Mouse (Mus musculus): ENCODE results near the gene Efna2.

Efna2 gene

DNA sequence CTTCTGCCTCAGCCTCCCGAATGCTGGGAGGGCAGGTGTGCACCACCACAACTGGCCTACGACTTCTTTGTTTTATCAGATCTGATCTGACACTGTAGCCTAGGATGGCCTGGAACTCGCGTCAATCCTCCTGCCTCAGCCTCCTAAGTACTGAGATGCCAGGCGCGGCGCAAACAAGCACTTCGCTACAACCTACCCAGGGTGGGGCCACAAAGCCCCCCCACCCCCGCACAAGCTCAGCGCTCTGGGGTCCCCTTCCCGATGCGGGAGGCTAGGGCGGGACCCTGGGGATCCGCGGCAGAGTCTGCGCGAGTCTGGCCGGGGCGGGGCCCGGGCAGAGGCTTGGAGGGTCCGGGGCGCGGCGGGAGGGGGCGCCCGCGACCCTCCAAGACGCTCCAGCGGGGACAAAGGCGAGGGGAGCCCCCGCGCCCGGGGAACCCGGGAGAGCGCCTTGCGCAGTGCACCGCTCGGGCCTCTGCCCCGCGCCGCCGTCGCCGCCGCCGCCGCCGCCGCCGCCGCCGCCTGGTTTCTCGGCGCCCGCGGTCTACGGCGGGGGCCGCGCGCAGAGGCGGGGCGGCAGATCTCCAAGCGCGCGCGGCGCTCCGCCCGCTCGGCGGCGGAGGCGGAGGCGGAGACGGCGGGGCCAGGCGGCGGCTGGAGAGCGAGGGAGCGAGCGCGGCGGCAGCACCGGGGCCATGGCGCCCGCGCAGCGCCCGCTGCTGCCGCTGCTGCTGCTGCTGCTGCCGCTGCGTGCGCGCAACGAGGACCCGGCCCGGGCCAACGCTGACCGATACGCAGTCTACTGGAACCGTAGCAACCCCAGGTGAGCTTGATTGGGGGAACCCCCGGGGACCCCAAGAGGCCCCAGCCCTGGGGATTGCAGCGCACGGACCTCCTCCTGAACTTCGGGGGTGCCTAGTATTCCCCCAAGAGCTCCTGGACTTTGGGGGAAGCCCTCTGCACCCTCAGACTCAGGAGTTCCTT lies at the start of gene Efna2:
TSS of gene Efna2 (plus strand) at position 415 of the 984 bp plus-strand sequence.
- CTCF ChIA-PET = interaction anchor here (0.7 kb wide), 1 partner anchor 44 kb away, joined by 4 read pairs; no protein-coding TSS in a partner anchor

DNA sequence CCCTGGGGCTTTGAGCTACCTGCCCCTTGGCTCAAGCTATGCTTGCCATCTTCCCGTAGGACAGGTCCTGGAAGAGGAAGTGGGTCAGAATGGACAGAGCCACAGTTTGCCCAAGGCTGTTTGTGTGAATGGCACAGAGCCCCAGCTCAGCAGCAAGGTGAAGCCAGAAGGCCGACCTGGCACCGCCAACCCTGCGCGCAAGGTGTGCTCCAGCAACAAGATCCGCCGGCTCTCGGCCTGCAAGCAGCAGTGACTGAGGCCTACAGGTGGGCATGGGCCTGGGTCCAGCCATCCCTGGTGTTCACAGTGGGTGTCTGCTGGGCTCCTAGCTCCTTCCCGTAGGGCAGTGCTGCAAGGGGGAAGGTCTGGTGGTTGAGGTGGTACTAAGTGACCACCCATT lies 49.4 kb upstream of the Efna2 start:
- CTCF ChIA-PET = no interaction called here

DNA sequence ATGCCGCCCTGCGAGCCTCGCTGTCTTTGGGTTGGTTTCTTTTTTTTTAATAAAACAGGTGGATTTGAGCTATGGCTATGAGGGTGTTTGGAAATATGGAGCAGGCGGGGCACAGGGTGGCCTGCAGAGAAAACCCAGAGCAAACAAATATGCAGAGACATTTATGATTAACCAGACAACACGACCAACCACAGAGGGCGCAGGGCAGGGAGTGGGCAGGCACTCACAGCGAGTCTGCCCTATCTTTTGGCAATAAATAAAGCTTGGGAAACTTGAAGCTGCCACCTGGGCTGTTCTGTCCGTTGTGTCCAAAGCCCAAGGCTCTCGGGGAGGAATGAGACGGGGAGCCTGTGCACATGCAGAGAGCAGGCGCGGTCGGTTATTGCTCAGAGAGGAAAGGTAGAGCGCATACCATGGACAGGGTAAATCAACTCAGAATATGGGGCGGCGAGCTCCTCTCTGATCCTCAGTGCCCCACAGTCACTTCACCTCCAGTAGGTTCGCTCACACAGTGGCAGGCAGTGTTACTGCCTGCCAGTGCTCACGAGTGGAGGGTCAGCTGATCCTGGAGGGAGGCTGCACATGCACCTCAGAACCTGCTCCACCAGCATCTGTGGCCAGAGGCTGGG lies 48.8 kb upstream of the Efna2 start:
- CTCF ChIA-PET = no interaction called here

DNA sequence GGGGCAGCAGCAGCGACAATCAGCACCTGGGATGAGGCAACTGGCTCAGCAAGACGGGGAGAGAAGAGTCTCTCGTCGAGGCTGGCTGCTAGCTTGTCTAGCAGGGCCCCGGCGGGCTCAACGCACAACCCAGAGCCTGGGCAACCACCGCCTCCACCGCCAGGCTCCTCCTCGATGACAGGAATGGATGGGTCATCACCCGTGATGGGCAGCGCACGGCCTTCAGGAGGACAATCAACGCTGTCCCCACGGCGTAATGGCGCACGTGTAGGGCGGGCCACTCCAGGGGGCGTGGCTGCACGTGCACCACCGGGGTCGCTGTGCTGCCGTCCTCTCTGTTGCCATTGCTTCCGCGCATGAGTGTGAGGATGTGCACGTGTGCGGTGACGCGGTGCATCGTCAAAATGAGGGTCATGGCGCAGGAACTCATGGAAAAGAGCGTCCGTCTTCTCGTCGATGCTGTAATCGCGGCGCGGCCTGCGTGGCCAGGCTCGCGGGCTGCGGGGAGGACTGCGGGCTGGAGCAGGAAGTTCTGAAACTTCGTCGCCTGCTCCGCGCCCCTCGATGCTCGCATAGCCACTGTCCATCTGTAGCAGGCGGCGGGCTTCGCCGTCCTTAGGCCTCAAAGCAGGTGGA lies 47.8 kb upstream of the Efna2 start:
- CTCF ChIA-PET = no interaction called here

DNA sequence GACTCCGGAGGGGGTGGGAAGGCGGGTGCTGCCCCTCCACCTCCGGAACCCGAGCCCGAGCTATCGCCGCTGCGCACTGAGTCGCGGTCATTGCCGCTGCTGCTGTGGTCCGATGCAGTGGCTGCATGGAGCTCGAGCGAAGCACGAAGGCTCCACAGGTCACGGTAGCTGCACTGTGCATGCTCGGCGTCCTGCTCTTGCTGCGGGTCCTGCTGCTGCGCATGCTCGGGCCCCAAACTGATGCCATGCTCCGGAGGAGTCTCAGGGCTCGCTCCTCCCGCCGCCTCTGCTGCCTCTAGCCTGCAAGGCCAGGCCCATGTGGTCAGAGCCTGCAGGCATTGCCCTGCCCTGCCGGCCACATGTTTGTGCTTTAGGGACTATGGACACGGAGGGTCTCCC lies 47.3 kb upstream of the Efna2 start:
- CTCF ChIA-PET = no interaction called here

DNA sequence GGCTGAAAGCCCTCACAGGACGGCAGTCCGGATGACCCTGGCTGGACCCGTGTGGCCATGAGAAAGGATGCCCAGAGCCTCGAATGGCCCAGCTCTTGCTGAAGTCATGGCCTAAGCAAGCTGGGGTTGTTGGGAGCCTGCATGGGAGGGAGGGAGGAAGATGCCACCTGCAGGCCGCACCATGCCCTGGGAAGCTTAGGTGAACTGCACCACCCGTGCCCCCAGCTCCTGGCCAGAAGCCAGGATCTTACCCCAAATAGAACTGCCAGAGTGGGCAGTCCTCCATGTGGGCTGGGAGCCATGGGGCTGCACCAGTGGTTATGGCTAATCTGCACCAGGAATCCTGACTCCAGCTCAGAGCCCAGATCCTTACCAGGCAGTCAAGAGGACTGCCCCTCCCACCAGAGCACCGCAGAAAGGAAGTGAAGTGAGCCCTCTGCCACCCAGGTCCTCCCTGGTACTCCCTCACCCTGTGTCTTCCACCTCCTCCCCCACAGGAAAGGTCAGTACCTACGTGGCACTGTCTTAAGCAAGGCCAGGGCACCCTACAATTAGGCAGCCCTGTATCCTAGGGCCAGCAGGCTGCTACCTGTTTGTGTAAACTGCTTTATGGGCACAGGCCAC lies 45.9 kb upstream of the Efna2 start:
- CTCF ChIA-PET = no interaction called here

DNA sequence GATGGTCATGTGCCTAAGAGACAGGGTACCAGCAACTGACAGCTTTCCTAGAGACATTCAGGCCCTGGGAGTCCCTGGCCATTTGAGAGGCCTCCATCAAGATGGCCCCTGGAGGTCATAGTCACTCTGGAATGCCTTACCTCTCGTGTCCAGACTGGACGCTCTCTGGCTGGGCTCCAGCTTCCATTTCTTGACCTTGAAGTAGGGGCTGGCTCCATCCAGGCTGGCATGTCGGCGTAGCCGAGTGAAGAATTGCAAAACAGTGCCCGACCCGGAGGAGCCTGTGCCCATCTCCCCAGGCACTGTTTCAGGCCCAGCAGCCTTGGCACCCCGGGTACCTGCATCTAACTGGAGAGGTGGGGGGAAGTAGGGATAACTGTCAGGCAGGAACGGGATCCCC lies 44.9 kb upstream of the Efna2 start:
- CTCF ChIA-PET = no interaction called here

DNA sequence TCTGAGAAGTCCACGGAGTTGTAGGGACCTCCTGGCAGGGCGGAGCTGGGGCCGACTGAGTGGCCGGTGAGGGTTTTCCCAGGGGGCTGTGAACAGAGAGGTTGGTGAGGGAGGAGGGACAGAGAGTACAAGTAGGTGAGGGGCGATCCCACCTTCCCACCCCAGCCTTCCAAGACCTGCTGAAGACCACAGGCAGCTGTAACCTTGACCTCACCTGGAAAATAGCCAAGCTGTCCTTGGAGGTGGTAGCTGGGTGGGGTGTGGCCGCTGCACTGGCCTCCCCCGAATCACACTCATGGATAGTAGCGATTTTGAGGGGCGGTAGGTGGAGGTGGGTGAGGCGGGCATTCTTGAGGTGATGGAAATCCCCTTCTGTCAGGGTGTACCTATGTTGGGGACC lies 44.1 kb upstream of the Efna2 start:
- CTCF ChIA-PET = no interaction called here

DNA sequence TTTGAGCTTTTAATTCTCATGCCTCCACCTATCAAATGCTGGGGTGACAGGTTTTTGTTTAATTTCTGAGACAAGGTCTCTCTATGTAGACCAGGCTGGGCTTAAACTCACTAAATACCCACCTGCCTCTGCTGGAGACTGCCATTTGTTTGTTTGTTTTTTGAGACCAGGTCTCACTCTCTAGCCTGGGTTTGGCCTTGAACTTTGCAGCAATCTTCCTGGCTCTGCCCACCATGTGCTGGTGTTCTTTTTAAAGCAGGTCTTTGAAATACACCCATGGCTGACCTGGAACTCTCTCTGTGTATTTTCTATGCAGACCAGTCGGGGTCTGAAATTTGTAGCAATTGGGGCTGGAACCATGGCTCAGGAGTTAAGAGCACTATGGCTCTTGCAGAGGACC lies 43.6 kb upstream of the Efna2 start:
- CTCF ChIA-PET = no interaction called here

DNA sequence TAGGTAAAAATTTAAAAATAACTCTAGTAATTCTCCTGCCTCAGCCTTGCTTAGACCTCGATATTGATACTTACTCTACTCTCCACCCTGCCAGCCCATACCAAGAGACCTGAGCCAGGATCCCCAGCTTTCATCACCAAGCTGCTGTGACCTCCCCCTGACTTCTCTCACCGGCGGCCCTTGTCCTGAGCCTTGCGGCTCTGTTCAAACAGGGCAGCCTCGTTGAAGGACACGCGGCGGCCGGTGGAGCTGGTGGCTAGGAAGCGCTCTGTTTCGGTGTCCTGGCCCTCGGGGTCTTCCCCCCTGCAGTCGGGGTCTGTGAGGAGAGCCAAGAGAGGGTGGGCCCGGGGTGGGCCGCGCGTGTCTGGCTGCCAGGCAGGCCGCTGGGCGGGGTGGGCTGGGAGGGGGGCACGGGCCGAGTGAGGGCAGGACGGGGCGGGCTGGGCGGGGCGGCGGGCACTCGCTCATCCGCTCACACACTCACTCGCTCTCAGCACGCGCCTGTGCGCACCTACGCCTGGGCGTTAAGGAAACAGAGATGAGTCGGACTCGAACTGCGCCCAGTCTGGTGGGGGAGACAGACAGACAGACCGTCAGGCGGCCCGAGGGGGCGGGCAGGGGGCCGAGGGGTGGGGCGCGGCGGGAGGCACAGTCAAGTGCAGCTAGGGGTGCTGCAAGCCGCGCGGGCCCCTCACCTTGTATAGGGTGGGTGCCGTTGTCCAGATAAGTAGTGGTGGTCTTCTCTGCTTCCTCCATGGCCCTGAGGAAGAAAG lies 42.9 kb upstream of the Efna2 start:
- CTCF ChIA-PET = no interaction called here

DNA sequence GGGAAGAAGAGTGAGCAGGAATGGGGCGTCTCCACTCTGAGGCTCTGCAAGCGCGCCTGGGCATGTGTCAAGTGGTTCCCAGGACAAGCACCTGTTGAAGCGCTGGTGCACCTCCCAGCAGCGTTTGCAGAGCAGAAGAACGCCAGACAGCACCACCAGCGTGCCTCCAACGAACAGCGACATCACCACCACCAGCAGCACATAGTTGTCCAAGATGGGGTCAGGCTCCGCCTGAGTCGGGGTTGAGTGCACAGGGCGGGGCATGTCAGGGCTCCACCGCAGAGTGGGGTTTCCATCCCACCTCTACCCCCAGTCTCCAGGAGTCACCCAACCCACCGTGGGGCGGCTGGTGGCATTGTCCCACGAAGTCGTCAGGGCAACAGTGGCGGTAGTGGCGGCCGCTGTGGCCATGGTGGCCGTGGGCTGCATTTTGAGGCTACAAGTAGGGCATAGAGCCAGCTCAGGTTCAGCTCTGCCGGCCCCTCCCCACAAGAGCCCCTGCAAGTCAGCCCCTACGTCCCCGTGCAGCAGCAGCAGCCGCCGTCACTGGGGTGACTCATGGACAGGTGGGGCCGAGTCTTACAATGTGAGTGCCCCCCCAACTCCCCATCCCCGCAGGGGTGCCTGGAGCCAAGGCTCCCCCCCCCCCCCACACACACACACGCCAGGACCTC lies 42.2 kb upstream of the Efna2 start:
- CTCF ChIA-PET = no interaction called here

DNA sequence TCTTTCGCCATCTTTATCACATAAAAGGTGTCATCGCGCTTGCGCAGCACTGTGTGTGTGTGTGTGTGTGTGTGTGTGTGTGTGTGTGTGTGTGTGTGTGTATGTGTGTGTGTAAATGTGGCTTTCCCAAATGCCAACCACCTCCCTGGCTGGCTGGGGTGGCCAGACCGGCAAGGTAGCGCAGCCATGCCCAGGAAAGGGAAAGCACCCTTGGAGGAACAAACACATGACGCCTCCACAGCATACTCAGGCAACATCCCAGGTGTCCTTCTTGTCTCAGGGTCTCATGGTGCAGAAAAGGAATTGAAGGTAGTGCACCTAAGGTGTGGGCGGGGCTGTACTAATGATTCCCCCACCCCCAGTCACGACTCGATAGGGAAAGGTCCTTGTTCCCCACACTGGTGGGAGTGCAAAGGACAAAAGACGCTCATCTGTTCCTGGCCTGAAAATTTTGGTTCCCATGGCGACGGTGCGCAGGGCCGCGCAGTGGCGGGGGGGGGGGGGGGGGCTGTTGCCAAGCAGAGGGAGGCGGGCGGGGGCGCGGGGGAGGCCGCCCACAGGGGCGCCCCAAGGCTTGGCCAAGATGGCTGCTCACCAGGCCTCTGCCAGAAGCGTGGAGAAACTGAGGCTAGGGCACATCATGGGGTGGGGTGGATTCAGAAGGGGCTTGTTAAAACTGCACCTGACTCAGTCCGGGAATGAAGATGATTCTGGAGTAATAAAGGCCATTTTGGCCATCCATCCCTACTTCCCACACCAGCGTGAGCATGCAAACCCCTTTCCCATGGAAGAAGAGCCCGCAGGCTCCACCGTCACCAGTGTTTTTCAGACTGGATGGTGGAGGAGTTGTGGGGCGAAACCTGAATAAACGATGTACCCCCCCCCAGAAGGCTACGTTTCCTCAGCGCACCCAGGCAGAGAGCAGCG lies 41.4 kb upstream of the Efna2 start:
- CTCF ChIA-PET = no interaction called here

DNA sequence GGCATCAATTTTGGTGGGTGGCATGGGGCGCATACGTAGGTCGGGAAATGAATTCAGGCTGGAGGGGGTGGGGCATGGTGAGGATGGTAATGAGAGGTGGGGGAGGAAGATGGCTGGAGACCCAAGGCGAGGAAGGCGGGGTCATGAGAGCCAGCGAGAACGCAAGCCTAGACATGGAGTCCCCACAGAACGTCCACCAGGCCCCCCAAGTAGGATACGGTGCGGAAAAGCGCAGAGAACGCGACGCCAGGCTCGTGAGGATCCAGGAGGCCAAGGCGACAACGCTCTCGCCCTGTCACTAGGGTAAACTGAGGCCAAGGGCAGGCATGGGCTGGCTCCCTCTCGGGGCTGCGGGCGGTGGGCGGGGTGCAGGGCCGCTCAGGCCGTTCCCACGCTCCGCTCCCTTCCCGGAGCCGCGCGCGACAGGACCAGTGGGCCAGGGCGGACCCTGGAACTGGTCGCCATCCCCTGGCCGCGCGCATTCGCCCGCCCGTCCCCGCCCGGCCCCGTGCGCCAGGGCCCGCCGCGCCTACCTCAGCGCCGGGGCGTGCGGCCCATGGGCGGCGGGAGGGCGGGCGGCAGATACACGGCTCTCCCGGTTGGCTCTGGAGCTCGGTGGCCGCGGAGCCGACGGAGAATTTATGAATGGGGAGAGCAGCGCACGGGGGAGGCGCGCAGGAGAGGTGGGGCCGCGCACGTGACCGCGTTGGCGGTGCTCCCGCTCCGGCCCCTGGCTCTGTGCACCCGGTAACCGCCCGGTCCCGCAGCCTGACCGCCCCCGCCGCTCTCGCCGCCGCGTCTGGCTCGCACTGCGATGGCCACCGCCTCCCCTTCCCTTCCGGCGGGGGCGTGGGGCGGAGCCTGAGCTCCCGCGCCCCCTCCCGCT lies 40.5 kb upstream of the Efna2 start, which contains the start of gene Atp5d:
TSS of gene Atp5d (plus strand) at position 80 of the 886 bp plus-strand sequence.
- CTCF ChIA-PET = interaction anchor here (0.5 kb wide), 1 partner anchor 412 kb away, joined by 4 read pairs; no protein-coding TSS in a partner anchor

DNA sequence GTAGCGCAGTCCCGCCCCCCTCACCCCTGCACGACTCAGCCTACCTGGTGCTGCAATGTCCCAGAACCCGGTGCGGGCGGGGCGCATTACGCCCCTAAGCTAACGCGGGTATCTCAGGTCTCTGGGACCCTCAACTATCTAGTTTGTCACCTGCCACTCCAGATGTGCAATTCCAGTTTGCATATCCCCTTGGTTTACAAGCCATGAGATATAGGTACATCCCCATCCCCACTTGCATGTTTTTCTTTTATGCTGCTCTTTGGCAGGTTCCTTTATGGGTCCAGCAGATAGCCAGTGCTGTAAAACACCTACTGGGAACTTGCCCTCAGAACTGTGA lies 39.9 kb upstream of the Efna2 start:
- CTCF ChIA-PET = interaction anchor here (0.5 to 0.7 kb wide), 2 partner anchors 155 to 413 kb away, joined by 3 to 4 read pairs; no protein-coding TSS in a partner anchor

DNA sequence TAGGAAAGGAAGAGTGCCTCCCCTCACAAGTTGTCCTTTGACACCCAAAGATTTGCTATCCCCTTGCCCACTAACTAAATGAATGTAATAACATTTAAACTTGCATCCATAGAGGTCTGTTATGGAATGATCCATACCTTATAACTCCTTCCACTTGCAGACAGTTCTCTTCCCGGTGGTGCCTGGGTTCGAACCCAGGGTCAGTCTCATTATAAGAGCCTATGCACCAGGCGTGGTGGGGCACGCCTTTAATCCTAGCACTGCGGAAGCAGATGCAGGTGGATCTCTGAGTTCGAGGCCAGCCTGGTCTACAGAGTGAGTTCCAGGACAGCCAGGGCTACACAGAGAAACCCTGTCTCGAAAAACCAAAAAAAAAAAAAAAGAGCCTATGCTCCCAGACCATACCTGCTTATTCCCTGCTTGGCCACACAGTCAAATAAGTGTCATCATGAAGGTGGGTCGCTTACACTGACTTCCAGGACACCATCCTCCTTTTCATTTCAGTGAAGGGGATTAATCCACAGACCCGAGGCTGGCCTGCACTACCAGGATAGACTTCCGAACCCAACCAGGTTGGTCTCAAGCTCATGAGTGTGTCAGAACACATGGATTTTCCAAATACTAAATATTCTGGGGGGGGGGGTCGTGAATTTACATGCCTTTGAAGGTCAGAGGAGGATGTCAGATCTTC lies 39.2 kb upstream of the Efna2 start:
- CTCF ChIA-PET = interaction anchor here (0.6 to 1.0 kb wide), 3 partner anchors 16 to 155 kb away, joined by 3 to 5 read pairs (median 3); no protein-coding TSS in a partner anchor

DNA sequence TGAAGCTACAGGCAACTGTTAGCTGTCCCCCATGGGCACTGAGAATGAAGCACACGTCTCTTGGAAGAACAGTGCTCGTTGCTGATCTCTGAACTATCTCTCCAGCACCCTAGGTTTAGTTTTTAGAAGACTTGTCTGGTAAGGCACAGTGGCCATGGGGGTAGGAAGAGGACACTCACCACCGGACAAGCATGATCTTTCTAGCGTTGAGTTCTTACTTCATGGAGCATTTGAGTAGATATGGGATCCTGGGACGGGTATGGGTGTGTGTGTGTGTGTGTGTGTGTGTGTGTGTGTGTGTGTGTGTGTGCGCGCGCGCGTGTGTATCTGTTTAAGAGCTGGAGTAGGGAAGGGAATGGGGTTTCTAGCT lies 38.6 kb upstream of the Efna2 start, which contains the start of gene Cbarp:
TSS of gene Cbarp (minus strand) at position 170 of the 370 bp plus-strand sequence.
- CTCF ChIA-PET = interaction anchor here (0.5 to 1.4 kb wide), 9 partner anchors 12 to 213 kb away, joined by 3 to 6 read pairs (median 4); partner anchors contain the start of genes Cirbp and Stk11

DNA sequence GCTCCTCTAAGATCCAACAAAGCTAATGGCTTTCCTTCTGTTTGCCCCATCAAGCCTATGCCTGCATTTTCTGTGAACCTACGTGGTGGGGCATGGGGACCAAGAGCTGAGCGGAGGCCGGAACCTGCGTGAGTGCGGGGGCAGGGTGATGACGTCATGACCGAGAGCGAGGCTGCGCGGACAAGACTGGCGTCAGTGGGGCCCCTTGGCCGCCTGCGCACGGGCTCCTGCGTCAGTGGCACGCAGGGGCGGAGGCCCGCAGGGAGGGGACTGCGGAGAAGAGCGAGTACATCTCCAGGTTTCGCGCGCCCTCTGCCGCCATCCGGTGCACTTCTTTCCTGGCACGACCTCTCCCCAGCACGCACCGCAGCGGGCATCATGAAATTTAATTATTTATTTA lies 38.0 kb upstream of the Efna2 start:
- CTCF ChIA-PET = interaction anchor here (0.5 to 1.4 kb wide), 8 partner anchors 12 to 213 kb away, joined by 3 to 6 read pairs (median 4); partner anchors contain the start of genes Cirbp and Stk11

Data from spleen, embryonic (tissue).